Mouse (Mus musculus) kidney, postnatal 0 days (tissue): ENCODE data around the gene Rnf150. TPM values are rescaled to one million over a fixed set of nuclear protein-coding genes. Genes with fewer than 3 reads are reported as not detected.

Experiments used
- ATAC-seq: fragments of 200-750 bp; cut with Nextera tagmentation; replicated peaks from 2 replicates; pipeline ENCODE4 v1.8.0; 2017; ENCODE audit warnings: low read depth, moderate number of reproducible peaks, moderate TSS enrichment, moderate library complexity; ENCODE audit not compliant: low FRiP score
- DNase-seq: peaks from one replicate; pipeline ENCODE4 v3.0.0-alpha.2; 2016; ENCODE audit warnings: low spot score
- H3K27ac ChIP-seq: fragments of 300-500 bp; sonication (generic); 2 replicates; pipeline ENCODE4 v1.5.1; 2014; ENCODE audit warnings: mild to moderate bottlenecking
- H3K27me3 ChIP-seq: fragments of 300-500 bp; sonication (generic); 2 replicates; pipeline ENCODE4 v1.6.1; 2014; ENCODE audit warnings: low read length, mixed read lengths; ENCODE audit not compliant: insufficient read depth
- H3K36me3 ChIP-seq: fragments of 300-500 bp; sonication (generic); 2 replicates; pipeline ENCODE4 v1.6.1; 2014; ENCODE audit warnings: low read length, mixed read lengths; ENCODE audit not compliant: insufficient read depth
- H3K4me1 ChIP-seq: fragments of 300-500 bp; sonication (generic); replicated peaks from 2 replicates; pipeline ENCODE4 v1.6.1; 2014; ENCODE audit warnings: antibody characterized with exemption, low read length, mixed read lengths; ENCODE audit not compliant: insufficient read depth
- H3K4me2 ChIP-seq: fragments of 300-500 bp; sonication (generic); 2 replicates; pipeline ENCODE4 v1.6.1; 2014; ENCODE audit warnings: mild to moderate bottlenecking, low read length, moderate library complexity, mixed read lengths
- H3K4me3 ChIP-seq: fragments of 300-500 bp; sonication (generic); replicated peaks from 2 replicates; pipeline ENCODE4 v1.5.1; 2014; ENCODE audit warnings: low read depth, low read length
- H3K9ac ChIP-seq: fragments of 300-500 bp; sonication (generic); 2 replicates; pipeline ENCODE4 v1.6.1; 2014; ENCODE audit warnings: low read depth, low read length
- H3K9me3 ChIP-seq: fragments of 300-500 bp; sonication (generic); replicated peaks from 2 replicates; pipeline ENCODE4 v1.6.1; 2016; ENCODE audit warnings: low read length, inconsistent platforms, mixed read lengths
- CTCF ChIP-seq: IDR thresholded peaks from 2 replicates; pipeline ENCODE4 v1.5.1; 2016; ENCODE audit warnings: antibody characterized with exemption, low read depth, mild to moderate bottlenecking, moderate library complexity
- WGBS: fragments of 180-500 bp; shearing (Covaris S2); extraction: QIAGEN DNeasy Blood & Tissue Kit; methylation state at CpG from one replicate; pipeline ENCODE4 v1.1.7; 2014; 5-methylcytosine and 5-hydroxymethylcytosine counted together
- polyA plus RNA-seq: library from polyadenylated mRNA; unstranded; fragments of >200 nt; fragmentation: Nextera tagmentation; extraction: Ambion mirVana; gene quantifications from 2 replicates; pipeline ENCODE4 v1.2.1, GENCODE M21; 2015

Gene Rnf150
- polyA plus RNA-seq, 1 experiment from 2014 or later: 1.3 TPM

GRCm38 (mm10) chr8:82926518-82926917 lies 63.4 kb downstream of the Rnf150 start:
- Histone ChIP-seq H3K4me2 (no peak overlapping the region), H3K4me3 (no peak overlapping the region), H3K36me3 (no peaks in the 10 kb centered on the region), H3K9me3 (no peaks in the 10 kb centered on the region), H3K27me3 (no peaks in the 10 kb centered on the region), H3K27ac (no peak overlapping the region), H3K9ac (no peak overlapping the region), H3K4me1 (no peaks in the 10 kb centered on the region)
- ATAC-seq: no peak
- DNase-seq: no peak
- 78% methylated on average over 5 of the region's 5 CpGs for WGBS
- TF ChIP-seq CTCF: no peak

DNA sequence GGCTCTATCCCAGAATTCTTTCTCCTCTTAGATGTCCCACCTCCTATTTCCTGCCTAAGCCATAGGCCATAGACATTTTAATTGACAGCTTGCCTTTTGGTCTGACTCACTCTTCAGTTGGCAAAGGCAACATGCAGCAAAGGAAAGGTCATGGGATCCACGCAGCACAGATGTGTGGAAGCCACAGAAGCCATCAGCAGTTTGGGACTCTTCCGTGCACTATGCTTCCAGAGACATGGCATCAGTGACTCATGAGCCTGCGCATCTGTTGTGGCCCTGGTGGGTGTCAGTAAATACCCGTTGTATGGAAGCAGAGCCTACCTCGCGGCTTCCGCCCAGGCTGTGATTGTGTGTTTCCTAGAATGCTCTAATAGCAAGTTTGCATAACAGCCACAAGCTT lies 68.4 kb downstream of the Rnf150 start:
- Histone ChIP-seq H3K4me2 (no peak overlapping the region), H3K36me3 (no peaks in the 10 kb centered on the region), H3K9ac (no peak overlapping the region), H3K9me3 (no peaks in the 10 kb centered on the region), H3K27me3 (no peaks in the 10 kb centered on the region), H3K4me3 (no peak overlapping the region), H3K4me1 (no peaks in the 10 kb centered on the region), H3K27ac (no peak overlapping the region)
- no peak for ATAC-seq
- 94% methylated on average over 7 of the region's 7 CpGs for WGBS
- no peak for DNase-seq
- no peak for TF ChIP-seq CTCF

DNA sequence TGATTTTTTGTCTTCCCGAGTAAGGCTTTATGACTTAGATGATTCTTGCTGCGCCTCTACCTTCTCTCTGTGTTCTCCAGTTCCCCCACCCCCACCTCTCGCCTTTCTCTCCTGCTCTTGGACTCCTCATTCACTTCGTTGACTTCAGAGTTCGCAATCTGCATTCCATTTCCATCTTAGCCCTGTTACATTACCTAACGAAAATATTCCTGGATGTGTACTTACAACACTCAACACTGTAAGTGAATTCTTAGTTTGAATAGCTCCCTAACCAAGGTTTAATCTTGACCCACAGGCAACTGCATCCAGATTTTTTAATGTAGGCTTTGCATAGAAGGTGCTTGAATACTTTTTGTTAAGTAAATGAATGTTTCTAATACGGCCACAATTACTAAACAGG lies 73.0 kb downstream of the Rnf150 start:
- Histone ChIP-seq H3K27me3 (no peaks in the 10 kb centered on the region), H3K4me2 (no peak overlapping the region), H3K27ac (no peak overlapping the region), H3K36me3 (no peaks in the 10 kb centered on the region), H3K4me1 (peaks cover 6% of the 10 kb centered on the region; the same call in 1 of the 2 replicates), H3K9me3 (no peaks in the 10 kb centered on the region), H3K4me3 (no peak overlapping the region), H3K9ac (no peak overlapping the region)
- TF ChIP-seq CTCF: no peak
- DNase-seq (no peak), ATAC-seq (no peak)
- 74% methylated on average over 7 of the region's 7 CpGs for WGBS

DNA sequence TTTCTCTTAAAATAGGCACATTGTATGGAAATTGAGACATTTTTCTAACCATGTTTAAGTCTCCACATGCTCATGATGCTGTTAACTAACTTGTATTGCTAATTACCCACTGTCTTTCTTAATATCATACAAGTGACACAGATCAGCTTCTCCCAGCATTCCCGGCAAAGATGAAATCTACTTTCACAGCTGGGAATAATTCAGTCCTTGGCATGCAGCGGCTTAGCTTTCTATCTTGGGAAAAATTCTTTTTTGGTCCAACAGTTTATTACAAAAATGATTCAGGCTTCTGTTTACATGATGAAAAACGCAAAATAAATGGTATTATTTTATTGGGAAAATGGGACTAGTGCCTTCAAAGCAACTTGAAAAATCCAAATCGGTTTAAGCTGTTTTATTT lies 73.7 kb downstream of the Rnf150 start:
- no peak overlapping the region for H3K9ac ChIP-seq
- no peaks in the 10 kb centered on the region for H3K9me3 ChIP-seq
- no peak for TF ChIP-seq CTCF
- H3K4me2 ChIP-seq: no peak overlapping the region
- no peak overlapping the region for H3K27ac ChIP-seq
- no peaks in the 10 kb centered on the region for H3K36me3 ChIP-seq
- H3K27me3 ChIP-seq: no peaks in the 10 kb centered on the region
- H3K4me1 ChIP-seq: peaks cover 7% of the 10 kb centered on the region; the same call in 1 of the 2 replicates
- peak; percentile 31 for DNase-seq
- no peak for ATAC-seq
- no peak overlapping the region for H3K4me3 ChIP-seq
- 65% methylated on average over 4 of the region's 4 CpGs for WGBS

DNA sequence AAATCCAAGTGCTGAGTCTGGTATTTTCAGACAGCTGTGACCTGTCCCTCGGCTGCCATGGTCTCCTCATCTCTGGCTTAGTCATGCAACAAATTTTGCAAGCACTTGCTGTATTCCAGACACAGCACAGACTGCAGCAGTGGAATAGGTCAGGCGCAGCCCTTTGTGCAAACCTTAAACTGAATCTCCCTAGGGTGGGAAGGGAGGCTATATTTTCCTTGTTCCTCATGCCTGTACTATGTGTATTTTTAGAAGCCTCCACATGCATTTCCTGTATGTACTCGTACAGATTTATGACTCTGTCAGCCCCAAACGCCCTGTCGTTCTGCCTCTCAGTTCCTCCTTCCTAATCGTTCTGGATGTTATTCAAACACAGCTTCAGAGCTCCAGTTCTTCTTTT lies 76.8 kb downstream of the Rnf150 start:
- Histone ChIP-seq H3K4me2 (peak overlapping the region; percentile 19; the same call in 1 of the 2 replicates), H3K36me3 (no peaks in the 10 kb centered on the region), H3K4me1 (peaks cover 24% of the 10 kb centered on the region), H3K27ac (peak overlapping the region; percentile 79), H3K27me3 (no peaks in the 10 kb centered on the region), H3K4me3 (no peak overlapping the region), H3K9me3 (no peaks in the 10 kb centered on the region), H3K9ac (no peak overlapping the region)
- peak; percentile 97 for DNase-seq
- 2% methylated on average over 6 of the region's 6 CpGs for WGBS
- ATAC-seq: peak; percentile 87
- TF ChIP-seq CTCF: no peak

GRCm38 (mm10) chr8:82943223-82944006 lies 80.3 kb downstream of the Rnf150 start:
- WGBS: 16% methylated on average over 6 of the region's 6 CpGs
- H3K4me1 ChIP-seq: peaks cover 24% of the 10 kb centered on the region
- no peak overlapping the region for H3K9ac ChIP-seq
- H3K36me3 ChIP-seq: no peaks in the 10 kb centered on the region
- no peak overlapping the region for H3K4me2 ChIP-seq
- no peak for TF ChIP-seq CTCF
- H3K27ac ChIP-seq: 0 out of 2 replicates have a peak overlapping the region, but pooled peaks have one; percentile 42
- no peak overlapping the region for H3K4me3 ChIP-seq
- peak; percentile 40; the same call in 1 of the 2 replicates for ATAC-seq
- no peaks in the 10 kb centered on the region for H3K9me3 ChIP-seq
- H3K27me3 ChIP-seq: no peaks in the 10 kb centered on the region
- DNase-seq: peak; percentile 95

DNA sequence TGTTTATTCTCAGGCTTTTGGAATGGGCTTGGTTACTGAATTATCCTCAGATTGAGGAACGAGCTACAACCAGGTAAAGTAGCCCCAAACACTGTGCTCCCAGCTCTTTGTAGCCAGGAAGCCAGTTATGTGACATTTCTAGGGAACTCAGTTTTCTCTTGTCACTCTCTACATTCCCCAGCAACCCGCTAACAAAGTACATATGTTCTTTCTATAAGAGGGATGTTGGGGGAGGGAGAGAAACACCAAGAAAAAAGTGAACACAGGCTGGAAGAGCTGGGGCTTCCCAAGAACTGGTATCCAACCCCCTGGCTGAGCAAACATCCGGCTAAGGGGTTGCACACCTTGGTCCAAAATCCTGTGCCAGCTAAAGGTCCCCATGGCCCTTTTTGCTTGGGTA lies 82.7 kb downstream of the Rnf150 start:
- Histone ChIP-seq H3K4me2 (no peak overlapping the region), H3K27me3 (no peaks in the 10 kb centered on the region), H3K4me3 (no peak overlapping the region), H3K9me3 (no peaks in the 10 kb centered on the region), H3K9ac (no peak overlapping the region), H3K4me1 (peaks cover 17% of the 10 kb centered on the region), H3K36me3 (no peaks in the 10 kb centered on the region), H3K27ac (no peak overlapping the region)
- WGBS: 83% methylated on average over 3 of the region's 3 CpGs
- ATAC-seq: no peak
- no peak for TF ChIP-seq CTCF
- peak; percentile 38 for DNase-seq
